Mouse (Mus musculus) lung, embryonic 15.5 days (tissue): ENCODE data around the gene Limk2. TPM values are rescaled to one million over a fixed set of nuclear protein-coding genes. Genes with fewer than 3 reads are reported as not detected.

Experiments
- ATAC-seq: fragments of 200-750 bp; cut with Nextera tagmentation; 2 replicates; pipeline ENCODE4 v1.8.0; 2017; ENCODE audit warnings: moderate number of reproducible peaks, borderline replicate concordance; ENCODE audit not compliant: low FRiP score, low TSS enrichment; ENCODE audit errors: extremely low read depth
- H3K27ac ChIP-seq: fragments of 300-500 bp; sonication (generic); 2 replicates; pipeline ENCODE4 v1.5.1; 2015; ENCODE audit warnings: moderate library complexity, mild to moderate bottlenecking, inconsistent platforms
- H3K27me3 ChIP-seq: fragments of 300-500 bp; sonication (generic); 2 replicates; pipeline ENCODE4 v1.6.1; 2015; ENCODE audit warnings: inconsistent platforms
- H3K36me3 ChIP-seq: fragments of 300-500 bp; sonication (generic); 2 replicates; pipeline ENCODE4 v1.6.1; 2015; ENCODE audit warnings: inconsistent platforms
- H3K4me1 ChIP-seq: fragments of 300-500 bp; sonication (generic); 2 replicates; pipeline ENCODE4 v1.6.1; 2015; ENCODE audit warnings: inconsistent platforms
- H3K4me2 ChIP-seq: fragments of 300-500 bp; sonication (generic); 2 replicates; pipeline ENCODE4 v1.6.1; 2015; ENCODE audit warnings: inconsistent platforms, mild to moderate bottlenecking, moderate library complexity
- H3K4me3 ChIP-seq: fragments of 300-500 bp; sonication (generic); 2 replicates; pipeline ENCODE4 v1.5.1; 2015; ENCODE audit warnings: mild to moderate bottlenecking, inconsistent platforms
- H3K9ac ChIP-seq: fragments of 300-500 bp; sonication (generic); 2 replicates; pipeline ENCODE4 v1.6.1; 2015; ENCODE audit warnings: inconsistent platforms
- H3K9me3 ChIP-seq: fragments of 300-500 bp; sonication (generic); 2 replicates; pipeline ENCODE4 v1.6.1; 2016; ENCODE audit warnings: inconsistent platforms
- WGBS: fragments of 180-500 bp; shearing (Covaris S2); methylation state at CpG from one replicate; pipeline ENCODE4 v1.1.7; 2015; 5-methylcytosine and 5-hydroxymethylcytosine counted together
- polyA plus RNA-seq: library from polyadenylated mRNA; unstranded; fragments of >200 nt; fragmentation: Nextera tagmentation; extraction: Ambion mirVana; gene quantifications from 2 replicates; pipeline ENCODE4 v1.2.1, GENCODE M21; 2015

Limk2 gene
- polyA plus RNA-seq, 1 experiment from 2014 or later: 52.0 TPM

- ATAC-seq: no peak; the same call in 1 of the 2 replicates
- Histone ChIP-seq H3K27ac (no peak overlapping the region), H3K9ac (no peak overlapping the region), H3K27me3 (no peaks in the 10 kb centered on the region), H3K4me2 (no peak overlapping the region), H3K36me3 (peaks cover 98% of the 10 kb centered on the region), H3K4me1 (peaks cover 23% of the 10 kb centered on the region), H3K4me3 (no peak overlapping the region), H3K9me3 (no peaks in the 10 kb centered on the region)
- WGBS: 92% methylated on average over 4 of the region's 4 CpGs
These were observed 103.2 kb downstream of the Limk2 start for GRCm38 (mm10) chr11:3305821-3306220.

DNA sequence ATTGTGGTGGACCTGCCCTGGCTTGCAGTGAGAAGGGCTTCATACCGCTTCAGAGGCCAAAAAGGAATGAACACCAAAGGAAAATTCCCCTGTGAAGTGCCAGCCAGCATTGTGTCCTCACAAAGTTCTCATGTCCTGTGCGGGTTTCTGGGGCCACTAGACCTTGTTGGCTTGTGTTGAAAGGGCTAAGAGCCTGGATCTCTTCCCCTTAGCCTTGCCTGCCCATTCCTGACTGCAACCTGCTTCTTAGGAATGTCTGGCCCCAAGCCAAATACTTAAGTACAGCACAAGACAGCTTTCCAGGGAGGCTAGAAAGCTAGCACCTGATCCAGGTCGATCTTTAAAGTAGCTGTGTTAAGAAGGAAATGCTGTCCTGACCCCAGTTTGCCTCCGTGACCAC, 106.2 kb downstream of the Limk2 start:
- Histone ChIP-seq H3K27ac (peak overlapping the region; percentile 72), H3K9me3 (no peaks in the 10 kb centered on the region), H3K4me1 (peaks cover 25% of the 10 kb centered on the region), H3K27me3 (no peaks in the 10 kb centered on the region), H3K9ac (no peak overlapping the region), H3K4me3 (no peak overlapping the region), H3K4me2 (no peak overlapping the region), H3K36me3 (peaks cover 96% of the 10 kb centered on the region)
- 52% methylated on average over 4 of the region's 4 CpGs for WGBS
- peak; percentile 60; the same call in 1 of the 2 replicates for ATAC-seq

- Histone ChIP-seq H3K4me1 (peaks cover 28% of the 10 kb centered on the region), H3K36me3 (peaks cover 96% of the 10 kb centered on the region), H3K9ac (no peak overlapping the region), H3K4me2 (no peak overlapping the region), H3K4me3 (no peak overlapping the region), H3K27ac (peak overlapping the region; percentile 72), H3K27me3 (no peaks in the 10 kb centered on the region), H3K9me3 (no peaks in the 10 kb centered on the region)
- ATAC-seq: 0 out of 2 replicates have a peak, but pooled peaks have one; percentile 5
- 59% methylated on average over 4 of the region's 4 CpGs for whole genome bisulfite sequencing
These were observed 106.6 kb downstream of the Limk2 start for GRCm38 (mm10) chr11:3302385-3302784.

GRCm38 (mm10) chr11:3301075-3301474, 107.9 kb downstream of the Limk2 start:
- no peak for ATAC-seq
- Histone ChIP-seq H3K4me1 (peaks cover 28% of the 10 kb centered on the region), H3K9ac (no peak overlapping the region), H3K36me3 (peaks cover 97% of the 10 kb centered on the region), H3K4me2 (no peak overlapping the region), H3K27me3 (no peaks in the 10 kb centered on the region), H3K27ac (no peak overlapping the region), H3K4me3 (no peak overlapping the region), H3K9me3 (no peaks in the 10 kb centered on the region)
- WGBS: over 99% methylated on average over 5 of the region's 5 CpGs

DNA sequence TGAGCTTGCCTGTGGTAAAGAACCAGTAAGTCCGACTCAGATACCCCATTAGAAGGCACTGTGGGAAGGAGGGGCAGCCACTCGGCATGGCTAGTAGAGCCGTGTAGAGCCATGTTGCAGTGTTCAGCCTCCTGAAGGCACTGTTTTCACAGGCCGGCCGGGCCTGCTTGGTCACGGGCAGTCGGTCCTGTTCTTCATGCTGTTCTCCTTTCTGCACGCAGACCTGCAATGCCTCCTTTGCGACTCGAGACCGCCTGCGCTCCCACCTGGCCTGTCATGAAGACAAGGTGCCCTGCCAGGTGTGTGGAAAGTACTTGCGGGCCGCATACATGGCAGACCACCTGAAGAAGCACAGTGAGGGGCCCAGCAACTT, 110.2 kb downstream of the Limk2 start:
- Histone ChIP-seq H3K27ac (no peak overlapping the region), H3K9me3 (no peaks in the 10 kb centered on the region), H3K4me1 (peaks cover 47% of the 10 kb centered on the region), H3K27me3 (no peaks in the 10 kb centered on the region), H3K4me3 (no peak overlapping the region), H3K4me2 (no peak overlapping the region), H3K9ac (no peak overlapping the region), H3K36me3 (peaks cover 98% of the 10 kb centered on the region)
- 88% methylated on average over 14 of the region's 14 CpGs for WGBS
- no peak for ATAC-seq

- no peak for ATAC-seq
- Histone ChIP-seq H3K36me3 (peaks cover 98% of the 10 kb centered on the region), H3K4me1 (peaks cover 51% of the 10 kb centered on the region), H3K9ac (no peak overlapping the region), H3K27ac (no peak overlapping the region), H3K4me2 (no peak overlapping the region), H3K9me3 (no peaks in the 10 kb centered on the region), H3K27me3 (no peaks in the 10 kb centered on the region), H3K4me3 (no peak overlapping the region)
- 81% methylated on average over 10 of the region's 10 CpGs for WGBS
These were observed 110.8 kb downstream of the Limk2 start for GRCm38 (mm10) chr11:3297871-3298812.

DNA sequence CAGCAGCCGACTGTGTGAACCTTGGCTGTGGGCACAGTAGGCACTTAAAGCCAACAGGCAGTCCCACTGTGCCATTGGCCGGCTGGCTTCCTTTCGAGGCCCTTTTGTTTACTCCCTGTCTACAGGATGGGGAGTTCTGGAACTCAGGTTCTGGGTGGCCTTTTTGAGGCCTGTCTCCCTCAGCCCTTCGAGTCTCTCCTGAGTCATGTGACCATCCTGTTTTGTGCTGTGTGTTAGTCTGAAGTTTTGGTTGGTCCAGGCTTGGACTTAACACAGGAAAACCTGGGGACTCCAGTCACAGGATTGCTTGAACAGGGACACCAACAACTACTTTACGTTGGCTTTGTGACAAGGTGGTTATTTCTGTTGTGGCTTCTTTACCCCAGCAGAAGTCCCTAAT, 112.9 kb downstream of the Limk2 start:
- 44% methylated on average over 5 of the region's 5 CpGs for WGBS
- H3K36me3 ChIP-seq: peaks cover 77% of the 10 kb centered on the region
- ATAC-seq: no peak

DNA sequence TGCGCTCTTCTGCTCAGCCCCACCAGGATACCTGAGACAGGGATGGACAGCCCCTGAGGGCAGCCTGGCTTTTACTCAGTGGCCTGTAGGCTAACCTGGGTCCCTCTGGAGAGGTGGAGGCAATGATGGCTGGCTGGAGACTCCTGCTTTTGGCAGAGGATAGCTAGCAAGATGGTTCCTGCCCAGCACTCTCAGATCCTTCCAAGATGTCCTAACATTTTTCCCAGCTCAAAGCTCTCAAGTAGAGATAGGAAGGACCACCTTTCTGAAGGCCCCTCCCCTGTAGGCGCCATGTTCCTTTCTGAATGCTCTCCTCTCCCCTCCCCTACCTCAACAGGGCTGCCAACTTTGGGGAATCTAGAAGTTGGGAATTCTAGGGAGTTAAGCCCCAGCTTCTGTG, 114.3 kb downstream of the Limk2 start:
- no peak overlapping the region for H3K4me3 ChIP-seq
- no peaks in the 10 kb centered on the region for H3K9me3 ChIP-seq
- no peak for ATAC-seq
- no peak overlapping the region for H3K27ac ChIP-seq
- 94% methylated on average over 2 of the region's 2 CpGs for WGBS
- H3K27me3 ChIP-seq: no peaks in the 10 kb centered on the region
- H3K9ac ChIP-seq: no peak overlapping the region
- no peak overlapping the region; the same call in 1 of the 2 replicates for H3K4me2 ChIP-seq
- H3K36me3 ChIP-seq: peaks cover 65% of the 10 kb centered on the region
- peaks cover 42% of the 10 kb centered on the region for H3K4me1 ChIP-seq

More for the DNA sequence above, 112.9 kb downstream of the Limk2 start:
- Histone ChIP-seq H3K4me2 (no peak overlapping the region), H3K4me3 (no peak overlapping the region), H3K9ac (no peak overlapping the region), H3K4me1 (peaks cover 42% of the 10 kb centered on the region), H3K27ac (no peak overlapping the region), H3K9me3 (no peaks in the 10 kb centered on the region), H3K27me3 (no peaks in the 10 kb centered on the region)

Other genes starting within 250 kb of the Limk2 start
- 11.3 and 12.8 TPM in 2 replicates for gene Sfi1, start 215.7 kb downstream of the Limk2 start, polyA plus RNA-seq
- gene Eif4enif1, start 206.8 kb downstream of the Limk2 start, polyA plus RNA-seq: 48.2 and 49.3 TPM in 2 replicates
- gene Drg1, start 142.8 kb downstream of the Limk2 start, polyA plus RNA-seq: 251 and 257 TPM in 2 replicates
- gene Patz1, start 120.3 kb downstream of the Limk2 start, polyA plus RNA-seq: 48.9 and 52.7 TPM in 2 replicates
- 10.8 and 11.0 TPM in 2 replicates for gene Pik3ip1, start 78.8 kb downstream of the Limk2 start, polyA plus RNA-seq
- 29.3 and 32.6 TPM in 2 replicates for gene Rnf185, start 43.2 kb upstream of the Limk2 start, polyA plus RNA-seq
- 0.44 and 0.50 TPM in 2 replicates for gene Pla2g3, start 79.1 kb upstream of the Limk2 start, polyA plus RNA-seq
- gene Inpp5j, start 95.6 kb upstream of the Limk2 start, polyA plus RNA-seq: 1.5 TPM in 2 replicates
- gene Selenom, start 105.5 kb upstream of the Limk2 start, polyA plus RNA-seq: 99.2 and 102 TPM in 2 replicates
- gene Smtn, start 131.4 kb upstream of the Limk2 start, polyA plus RNA-seq: 107 and 108 TPM in 2 replicates
- gene Morc2a, start 240.0 kb upstream of the Limk2 start, polyA plus RNA-seq: 28.0 and 28.1 TPM in 2 replicates